Mouse (Mus musculus) ovary, postnatal 36 days (tissue): ENCODE measurements at regions not wholly inside any gene's neighbourhood (a gene's known extent, or its start where the extent isn't known, plus 50 kb on each side); places are given as distances from the start of the nearest gene placed in this dataset.

ENCODE experiments used
- DNase-seq: peaks from one replicate; pipeline ENCODE4 v3.0.0; 2022; ENCODE audit warnings: low spot score, mixed read lengths

DNA sequence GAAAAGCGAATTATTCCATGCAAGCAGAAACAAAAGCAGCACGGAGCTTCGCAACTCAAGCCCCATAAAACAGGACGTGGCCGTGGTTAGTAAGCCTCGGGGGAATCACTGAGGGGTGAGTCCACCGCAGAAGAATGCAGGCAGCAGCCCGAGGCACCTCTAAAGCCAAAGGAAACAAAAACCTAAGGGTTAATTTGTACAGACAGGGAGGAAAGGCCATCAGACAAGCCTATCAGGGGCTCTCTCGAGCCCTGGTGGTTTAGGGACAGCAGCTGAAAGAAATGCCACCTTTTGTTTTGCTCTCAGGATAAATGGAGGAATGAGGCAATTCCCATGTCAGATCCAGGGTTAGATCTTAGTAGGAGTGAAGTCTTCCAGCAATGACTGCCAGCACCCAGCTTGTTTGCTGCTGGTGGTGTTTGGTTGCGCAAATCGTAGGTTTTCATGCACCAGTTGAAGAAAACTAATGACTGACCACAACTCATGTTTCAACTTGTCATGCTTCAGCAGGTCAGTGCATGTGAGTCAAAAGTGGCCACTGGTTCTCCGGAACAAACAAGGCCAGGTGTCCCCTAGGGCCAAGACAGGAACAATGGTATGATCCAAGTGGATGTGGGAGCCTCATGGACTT, 173.9 kb upstream of the Dapk1 start:
- DNase-seq: no peak

DNA sequence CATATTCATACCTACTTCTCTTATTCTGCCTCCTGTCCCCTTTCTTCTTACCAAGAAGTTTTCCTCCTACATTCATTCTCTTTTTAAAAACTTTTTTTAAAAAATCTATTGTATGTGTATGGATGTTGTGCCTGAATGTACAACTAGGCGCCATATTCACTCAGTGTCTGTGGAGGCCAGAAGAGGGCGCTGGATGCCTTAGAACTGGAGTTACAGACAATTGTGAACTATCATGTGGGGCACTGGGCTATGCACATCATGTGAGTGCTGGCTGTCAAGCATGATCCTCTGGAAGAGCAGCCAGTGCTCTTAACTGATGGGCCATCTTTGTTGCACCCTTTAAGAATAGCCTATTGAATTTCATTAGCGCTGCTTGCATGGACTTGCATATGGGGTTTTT, 172.6 kb upstream of the Dapk1 start:
- DNase-seq: no peak

DNA sequence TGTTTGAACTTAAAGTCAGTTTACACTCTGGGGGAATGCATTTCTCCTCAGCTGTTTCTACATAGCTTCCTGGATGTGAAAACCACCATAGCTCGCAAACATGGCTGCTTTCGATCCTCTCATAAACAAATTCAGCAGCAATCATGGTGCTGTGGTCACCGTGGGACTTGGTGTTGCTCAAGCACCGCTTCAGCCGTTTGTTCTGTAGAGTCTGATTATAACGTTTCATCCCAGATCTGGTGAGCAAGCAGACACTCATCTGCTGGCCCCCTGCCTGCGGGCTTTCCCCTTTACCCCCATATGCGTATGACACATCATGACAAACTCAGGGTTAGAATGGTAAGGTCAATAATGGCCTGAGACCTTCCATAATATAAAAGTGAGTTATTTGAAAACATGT, 170.3 kb upstream of the Dapk1 start:
- no peak for DNase-seq

DNA sequence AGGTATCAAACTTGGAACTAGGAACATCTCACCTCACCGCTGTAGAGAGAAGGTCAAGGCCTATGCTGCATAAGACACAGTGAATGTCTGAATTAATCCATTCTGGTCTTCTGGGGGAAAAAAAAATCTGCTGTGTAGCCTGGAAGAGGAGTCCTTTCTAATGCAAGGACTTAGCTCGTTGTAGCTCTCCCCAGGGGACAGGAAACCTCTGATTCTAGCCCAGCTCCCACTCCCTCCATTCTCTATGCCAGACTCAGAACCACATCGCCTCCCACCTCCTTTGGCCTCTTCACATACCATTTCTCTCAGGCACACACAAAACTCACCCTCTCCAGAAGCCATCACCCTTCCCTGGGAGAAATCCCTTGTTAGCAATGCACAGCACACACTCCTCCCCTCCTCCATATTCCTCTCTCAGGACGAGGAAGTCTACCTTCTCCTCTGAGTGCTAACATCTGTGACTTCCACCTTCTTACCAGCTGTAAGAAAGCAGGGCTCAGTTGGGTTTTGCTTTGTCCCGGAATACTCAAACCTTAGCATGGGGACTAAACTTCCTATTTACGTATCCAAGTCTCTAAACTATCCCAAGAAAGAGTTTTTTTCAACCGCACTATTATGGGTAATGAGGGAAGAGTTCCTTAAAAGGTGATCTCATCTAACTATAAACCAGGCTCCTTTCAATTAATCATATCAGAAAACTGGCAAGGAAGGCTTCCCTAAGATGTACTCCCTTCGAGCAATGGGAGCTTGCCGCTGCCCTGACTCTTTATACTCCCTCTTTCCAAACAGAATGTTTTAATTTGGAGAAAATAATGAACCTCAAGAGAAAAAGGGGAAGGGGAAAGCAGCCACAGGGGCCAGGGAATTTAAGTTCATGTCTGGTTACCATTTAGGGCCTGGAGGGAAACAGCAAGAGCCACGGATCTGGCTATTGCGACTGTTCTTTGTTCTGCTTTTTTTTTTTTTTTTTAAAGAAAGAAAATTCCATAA, 167.2 kb upstream of the Dapk1 start:
- DNase-seq: no peak

DNA sequence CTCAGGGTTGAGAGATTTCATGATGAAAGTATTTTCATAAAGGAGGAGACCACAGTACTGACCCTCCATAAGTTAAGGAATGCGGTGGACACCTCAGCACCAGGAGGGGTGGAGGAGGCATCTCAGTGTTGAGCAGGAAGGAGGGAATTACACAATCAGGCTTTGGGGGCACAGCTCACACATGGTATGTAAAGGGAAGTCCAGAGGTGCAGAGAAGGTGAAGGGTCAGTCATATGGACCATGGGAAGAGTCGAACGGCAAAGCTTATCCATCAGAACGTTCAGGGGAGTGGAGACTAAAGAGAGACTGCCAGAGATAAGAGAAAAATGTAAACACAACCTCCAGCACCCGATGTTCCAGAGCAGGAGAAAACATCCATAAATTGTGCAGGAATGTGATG, 166.4 kb upstream of the Dapk1 start:
- DNase-seq: no peak

DNA sequence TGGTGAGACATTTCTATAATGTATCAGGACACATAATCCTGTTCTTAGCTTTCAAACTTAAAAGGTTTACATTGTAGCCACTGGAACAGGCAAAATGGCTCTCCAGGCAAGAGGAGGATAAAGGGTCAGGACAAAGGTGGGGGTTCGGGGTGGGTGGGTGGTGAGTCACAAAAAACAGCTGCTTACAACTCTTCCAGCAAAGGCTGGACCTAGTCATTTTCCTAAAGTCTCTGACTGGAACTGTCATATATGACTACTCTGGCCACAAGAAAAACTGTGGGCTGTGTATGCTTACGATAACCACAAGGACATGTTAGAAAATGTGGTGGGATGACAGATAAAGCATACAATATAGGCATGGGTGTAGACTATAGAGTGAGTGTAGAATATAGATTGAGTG, 163.6 kb upstream of the Dapk1 start:
- DNase-seq: no peak

DNA sequence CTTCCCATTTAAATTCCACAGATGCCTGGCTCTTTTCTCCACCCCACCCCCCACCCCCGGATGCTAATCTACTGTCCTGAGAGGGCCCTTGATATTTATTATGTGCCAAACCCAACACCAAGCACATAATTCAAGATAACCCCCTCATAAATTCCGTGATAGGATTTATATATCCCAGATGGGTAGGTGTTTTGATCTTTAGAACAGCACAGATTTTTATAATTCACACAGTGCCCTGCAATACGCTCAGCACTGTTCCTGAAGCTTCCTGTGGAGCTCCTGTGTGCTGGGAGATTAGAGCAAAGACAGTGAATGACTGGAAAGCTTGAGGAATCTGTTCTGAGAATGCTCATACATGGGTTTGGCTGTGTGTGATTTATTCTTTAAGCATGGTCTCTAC, 161.2 kb upstream of the Dapk1 start:
- no peak for DNase-seq

DNA sequence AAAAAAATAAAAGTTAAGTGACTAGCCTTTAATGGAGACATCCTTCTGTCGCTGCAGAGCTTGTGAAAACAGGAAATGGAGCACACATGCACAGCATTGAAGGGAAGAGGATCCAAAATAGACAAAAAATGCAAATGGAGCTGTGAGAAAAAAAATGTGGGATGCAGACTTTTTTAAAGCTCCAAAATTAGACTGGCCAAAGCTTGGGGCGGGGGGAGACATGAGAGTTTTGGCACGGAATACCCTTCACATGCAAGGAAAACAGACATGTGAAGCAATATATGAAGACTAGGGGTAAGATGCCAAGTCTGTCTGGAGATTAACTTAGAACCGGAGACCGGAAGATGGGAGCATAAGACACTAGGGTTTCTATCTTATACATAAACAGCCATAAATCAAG, 156.6 kb upstream of the Dapk1 start:
- DNase-seq: no peak

DNA sequence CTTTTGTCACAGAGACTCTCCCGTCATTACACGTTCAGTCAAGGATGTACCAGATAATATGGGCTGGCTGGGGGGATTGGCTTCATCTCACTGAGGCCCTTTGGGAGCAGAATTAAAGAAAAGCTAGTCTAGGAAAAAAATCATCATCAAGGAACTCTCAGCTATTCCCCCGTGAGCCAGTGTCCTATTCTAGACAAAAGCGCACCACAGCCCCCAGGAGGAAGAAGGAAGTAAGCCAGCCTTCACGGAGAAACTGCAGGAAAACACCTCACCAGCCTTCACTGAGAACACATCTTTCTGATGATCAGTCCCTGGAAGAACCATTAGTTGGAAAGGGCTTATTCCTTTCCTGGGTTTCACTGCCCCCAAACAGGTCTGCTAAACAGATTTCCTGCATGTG, 154.8 kb upstream of the Dapk1 start:
- no peak for DNase-seq

DNA sequence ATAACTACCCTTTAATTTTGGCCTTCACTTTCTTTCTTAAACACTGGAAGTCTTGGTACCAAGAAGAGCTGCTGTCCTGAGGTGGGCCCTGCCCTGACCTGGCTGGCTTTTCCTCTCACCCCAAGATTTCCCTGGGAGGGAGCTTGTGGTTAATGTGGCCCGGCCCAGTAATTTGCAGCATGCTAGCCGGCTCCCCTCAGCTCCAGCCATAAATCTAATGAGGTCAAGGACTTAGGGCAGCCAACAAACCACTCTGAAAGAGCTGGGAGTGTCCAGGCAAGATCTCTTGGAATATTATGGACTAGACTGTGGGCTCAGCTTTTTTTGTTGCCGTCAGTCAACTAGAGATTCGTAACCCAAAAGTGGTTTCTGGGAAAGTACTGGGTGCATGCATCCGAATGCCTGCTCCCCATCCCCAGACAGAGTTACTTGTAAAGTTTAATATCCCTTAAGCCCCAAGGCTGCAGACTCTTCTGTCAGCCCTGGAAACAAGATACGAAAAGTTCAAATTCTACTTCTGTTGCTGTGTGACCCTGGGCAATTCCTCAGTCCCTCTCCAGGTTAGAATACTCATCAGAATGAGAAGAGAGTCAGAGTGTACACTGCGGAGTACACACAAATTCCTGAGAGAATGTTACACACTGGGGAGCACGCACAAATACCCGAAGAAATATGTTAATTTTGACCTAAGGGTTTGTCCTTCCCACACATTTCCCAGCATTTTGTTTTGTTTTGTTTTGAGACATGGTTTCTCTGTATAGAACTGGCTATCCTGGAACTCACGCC, 150.8 kb upstream of the Dapk1 start:
- no peak for DNase-seq

DNA sequence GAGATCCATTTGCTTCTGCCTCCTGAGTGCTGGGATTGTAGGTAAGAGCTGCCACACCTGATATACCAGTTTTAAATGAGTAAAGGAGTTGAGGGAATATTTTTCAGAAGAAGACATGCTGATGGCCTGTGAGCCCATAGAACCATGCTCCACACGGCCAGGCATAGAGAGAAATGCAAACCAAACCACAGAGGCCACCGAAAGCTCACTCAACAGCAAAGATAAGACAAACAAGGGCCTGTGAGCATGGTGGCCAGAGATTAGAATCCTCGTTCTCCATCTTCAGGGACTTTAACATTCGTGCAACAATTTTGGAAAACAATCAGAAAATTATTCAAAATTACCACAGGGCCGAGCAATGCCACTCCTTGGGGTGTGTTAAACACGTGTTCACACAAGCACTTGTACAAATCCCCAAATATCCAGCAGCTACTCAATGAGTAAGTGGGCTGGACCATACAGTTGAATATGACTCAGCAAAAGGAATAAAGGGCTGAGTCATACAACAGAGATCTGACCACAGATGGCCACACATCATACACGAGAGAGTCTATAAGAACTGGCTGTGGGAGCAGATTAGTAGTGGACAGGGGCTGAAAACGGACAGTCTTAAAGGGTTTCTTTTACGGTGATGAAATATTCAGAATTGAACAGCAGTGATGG, 147.8 kb upstream of the Dapk1 start:
- no peak for DNase-seq

DNA sequence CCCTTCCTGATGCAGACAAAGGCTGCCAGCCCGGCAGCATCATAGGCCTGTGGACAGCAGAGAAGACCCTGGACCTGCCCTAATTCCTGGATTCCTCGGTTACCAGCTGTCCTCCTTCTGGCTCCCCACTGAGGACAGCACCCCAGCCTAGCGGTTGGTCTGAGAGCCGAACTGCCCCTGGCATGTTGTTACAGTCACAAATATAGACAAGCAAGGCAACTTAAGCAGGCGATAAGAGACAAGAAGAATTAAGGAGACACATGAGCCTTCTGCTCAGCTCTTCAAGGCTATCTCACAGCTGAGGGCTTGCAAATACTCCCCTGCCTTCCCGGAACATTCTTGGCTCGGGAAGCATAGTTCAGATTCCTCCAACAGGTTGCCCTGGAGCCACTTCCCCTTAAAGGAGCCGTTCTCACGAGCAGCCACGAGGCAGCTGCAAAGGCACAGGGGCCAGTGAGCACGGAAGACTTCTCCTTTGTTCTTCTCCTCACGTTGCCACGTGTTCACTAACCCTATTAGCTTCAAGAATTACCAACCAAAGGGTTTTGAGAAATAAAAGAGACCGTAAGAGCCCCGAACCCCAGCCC, 146.6 kb upstream of the Dapk1 start:
- peak; percentile 27 for DNase-seq

DNA sequence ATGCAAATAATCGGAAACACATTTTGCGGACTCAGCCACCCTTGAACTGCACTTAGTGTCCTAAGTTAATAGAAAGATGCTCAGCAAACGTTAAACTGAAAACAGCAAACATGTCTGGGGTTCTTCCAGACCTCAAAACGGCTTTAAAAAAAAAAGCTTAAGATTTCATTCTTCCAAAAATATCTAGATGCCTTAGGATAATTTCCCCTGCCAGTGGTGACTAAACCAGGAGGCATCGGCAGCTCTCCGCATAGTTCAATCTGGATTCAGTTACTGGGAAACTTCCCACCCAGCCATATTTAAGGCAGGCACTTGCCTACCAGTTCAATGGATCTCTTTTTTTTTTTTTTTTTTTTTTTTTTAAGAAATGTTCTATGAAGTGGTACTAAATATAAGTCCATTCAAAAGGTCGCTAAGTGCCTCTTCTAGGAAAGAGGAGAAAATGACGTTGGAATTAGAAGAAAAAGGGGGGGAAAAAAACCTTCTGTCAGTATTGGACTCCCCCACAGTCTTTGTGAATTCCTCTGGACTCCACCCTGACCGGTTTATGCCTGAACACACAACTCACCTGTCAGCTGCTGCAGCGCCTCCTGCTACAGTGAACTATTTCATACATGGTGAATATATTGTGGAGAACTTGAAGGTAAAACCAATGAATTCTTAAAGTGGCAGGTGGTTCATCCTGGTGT, 145.7 kb upstream of the Dapk1 start:
- no peak for DNase-seq

DNA sequence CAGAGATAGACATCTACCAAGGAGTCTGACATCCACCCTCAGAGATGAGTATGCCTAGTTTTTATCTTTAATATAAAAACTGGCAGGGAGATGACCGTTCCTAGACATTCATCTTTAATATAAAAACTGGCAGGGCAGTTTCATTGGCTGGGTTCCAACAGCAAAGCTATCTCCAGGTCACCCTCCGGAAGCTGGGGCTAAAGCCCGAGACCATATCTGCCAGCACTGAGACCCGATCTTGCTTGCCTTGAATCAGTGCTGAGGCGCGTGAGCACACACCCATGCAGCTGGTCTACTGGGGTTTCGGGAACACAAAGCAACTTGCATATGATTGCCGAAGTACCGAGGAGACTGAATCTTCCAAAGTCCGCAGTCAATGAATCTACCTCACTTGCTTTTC, 144.5 kb upstream of the Dapk1 start:
- no peak for DNase-seq

DNA sequence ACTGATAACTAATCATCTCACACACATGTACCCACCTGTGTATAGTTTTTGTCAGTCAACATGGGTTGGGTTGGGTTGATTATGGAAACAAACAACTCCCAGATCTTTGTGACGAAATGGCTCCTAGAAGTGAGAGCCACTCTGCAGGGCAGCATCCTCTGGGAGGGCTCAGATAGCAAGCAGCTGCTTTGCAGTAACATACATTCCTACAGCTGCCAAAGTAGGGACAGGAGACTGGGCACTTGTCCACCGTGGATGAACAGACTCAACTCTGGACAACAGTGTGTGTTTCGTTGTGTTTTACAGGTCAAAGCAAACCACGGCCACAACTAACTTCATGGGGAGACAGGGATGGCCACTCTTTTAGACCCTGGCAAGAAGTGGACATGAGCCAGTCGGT, 142.7 kb upstream of the Dapk1 start:
- DNase-seq: no peak

DNA sequence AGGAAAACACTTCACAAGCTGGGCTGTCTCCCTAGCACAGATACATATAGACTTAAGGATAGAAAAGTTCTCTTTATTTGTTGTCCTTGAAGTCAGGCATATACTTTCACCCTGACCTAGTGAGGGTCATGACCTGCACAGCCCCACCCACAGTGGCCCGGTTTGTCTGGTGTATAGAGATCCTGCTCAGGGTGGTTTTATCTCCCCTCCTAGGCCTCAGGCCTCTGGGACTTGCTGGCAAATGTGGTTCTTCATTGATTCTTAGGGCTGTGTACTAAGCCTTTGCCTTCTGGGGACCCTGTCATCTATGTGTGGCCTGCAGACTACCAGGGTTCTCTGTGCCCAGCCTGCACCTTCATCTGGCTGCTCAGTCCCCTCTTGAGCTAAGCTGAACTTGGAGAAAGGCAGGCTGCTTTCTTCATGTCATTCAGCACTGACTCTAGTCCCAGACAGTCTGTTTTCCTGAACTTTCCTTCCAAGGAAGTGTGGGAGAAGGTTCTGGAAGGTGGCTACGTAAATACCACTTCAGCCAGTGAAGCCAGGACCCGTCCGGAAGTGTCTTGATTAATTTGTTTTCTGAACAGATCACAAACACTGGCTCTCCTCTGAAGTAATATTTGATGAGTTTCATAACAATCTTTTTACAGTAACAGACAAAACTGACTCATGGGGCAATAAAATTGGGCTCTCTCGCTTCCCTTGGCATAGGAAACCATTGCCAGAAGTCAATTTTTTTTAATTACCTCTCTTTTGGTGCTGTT, 135.0 kb upstream of the Dapk1 start:
- DNase-seq: no peak

DNA sequence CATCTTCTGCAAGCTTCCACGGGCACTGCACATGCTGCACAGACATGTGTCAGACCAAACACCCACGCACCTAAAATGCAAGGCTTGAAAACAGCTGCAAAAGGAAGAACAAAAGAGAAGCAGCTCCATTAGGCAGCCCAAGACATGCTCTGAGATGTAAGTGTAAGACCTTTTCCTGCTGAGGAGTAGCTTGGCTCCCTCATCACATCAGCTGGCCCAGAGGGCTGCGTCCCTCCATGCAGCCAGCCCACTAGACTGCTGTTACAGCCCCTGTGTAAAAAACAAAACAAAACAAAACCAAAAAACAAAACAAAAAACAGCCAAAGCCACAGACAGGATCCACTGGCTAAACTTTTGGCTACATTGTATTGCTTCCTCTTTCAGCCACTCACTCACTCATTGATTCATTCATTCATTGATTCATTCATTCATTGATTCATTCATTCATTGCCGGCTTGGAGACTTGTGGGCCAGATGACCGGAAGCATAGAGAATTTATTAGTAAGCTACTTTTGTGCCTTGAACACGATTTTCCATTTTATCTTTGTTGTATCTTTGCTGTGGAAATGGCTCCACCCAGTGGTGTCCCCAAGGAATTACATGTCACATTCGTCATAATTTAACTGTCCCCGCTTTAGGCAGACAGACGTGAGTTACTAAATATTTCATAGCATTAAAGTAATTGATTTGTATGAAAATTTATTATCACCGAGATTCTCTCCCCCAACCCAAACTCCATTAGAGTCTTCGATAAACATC, 133.7 kb upstream of the Dapk1 start:
- peak; percentile 28 for DNase-seq

DNA sequence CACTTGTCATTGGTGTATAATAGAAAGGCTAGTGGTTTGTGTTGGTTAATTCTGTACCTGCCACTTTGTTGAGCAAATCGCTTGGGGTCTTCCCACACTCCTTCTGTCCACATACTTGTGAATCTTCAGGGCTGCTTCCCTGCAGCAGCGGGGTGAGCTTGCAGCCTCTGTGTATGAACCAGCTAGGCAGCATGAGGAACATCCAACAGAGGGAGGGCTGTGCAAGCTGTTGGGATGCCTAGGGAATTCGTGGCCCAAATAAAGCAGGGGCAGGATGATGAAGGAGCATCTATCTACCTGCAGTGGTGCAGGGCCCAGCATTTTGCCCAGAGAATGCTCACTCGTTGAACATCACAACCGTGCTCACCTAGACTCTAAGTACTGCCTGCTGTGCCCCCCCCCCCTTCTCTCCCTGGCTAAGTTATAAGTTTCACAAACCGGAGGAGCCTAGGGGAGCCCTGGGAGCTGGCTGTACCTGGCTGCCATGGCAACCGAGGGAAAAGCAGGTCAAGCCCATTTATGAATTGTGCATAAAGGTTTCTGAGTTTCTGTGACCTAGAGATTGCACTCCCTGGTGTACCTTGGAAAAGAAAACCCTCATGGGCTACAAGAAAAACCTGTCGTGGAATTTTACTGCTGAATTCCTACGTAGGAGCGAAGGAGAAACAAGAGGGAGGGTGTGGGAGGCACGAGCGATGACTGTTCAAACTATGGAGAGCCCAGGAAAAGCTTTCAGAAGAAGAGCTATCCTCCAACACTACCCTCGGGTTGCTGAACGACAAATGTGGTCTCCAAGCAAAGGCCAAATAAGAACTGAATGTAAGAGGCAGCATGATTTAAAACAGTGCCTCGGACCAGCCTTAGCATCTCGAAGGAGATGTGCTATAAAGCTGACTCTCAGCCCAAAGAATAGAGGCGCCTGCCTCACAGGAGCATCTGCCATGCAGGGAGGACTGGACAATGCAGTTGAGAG, 131.0 kb upstream of the Dapk1 start:
- no peak for DNase-seq

DNA sequence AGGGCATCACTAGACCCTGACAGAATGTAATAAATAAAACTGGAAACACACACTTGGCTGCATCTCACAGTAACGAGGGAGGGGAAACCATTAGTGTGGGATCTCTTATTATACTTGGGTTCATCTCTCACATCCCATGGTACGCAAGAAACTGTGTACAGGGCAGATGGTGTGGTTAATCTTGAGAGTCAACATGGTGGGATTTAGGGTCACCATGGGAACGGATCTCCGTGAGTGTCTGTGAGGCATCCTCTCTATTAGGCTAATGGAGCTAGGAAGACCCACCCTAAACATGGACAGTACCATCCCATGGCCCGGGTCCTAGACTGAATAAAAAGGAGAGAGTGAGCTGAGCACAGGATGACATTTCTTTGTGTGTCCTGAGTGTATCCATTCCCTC, 130.1 kb upstream of the Dapk1 start:
- no peak for DNase-seq
